Mouse (Mus musculus) forebrain, embryonic 11.5 days (tissue): ENCODE measurements at regions not wholly inside any gene's neighbourhood (a gene's known extent, or its start where the extent isn't known, plus 50 kb on each side); places are given as distances from the start of the nearest gene placed in this dataset.

Experiments used
- ATAC-seq: fragments of 200-750 bp; cut with Nextera tagmentation; replicated peaks from 2 replicates; pipeline ENCODE4 v1.8.0; 2017; ENCODE audit warnings: moderate TSS enrichment; ENCODE audit not compliant: low FRiP score
- DNase-seq: peaks from one replicate; pipeline ENCODE4 v3.0.0-alpha.2; 2017; ENCODE audit warnings: low spot score
- H3K27ac ChIP-seq: fragments of 300-500 bp; sonication (generic); 2 replicates; pipeline ENCODE4 v1.5.1; 2014; ENCODE audit warnings: low read depth, low read length
- H3K27me3 ChIP-seq: fragments of 300-500 bp; sonication (generic); 2 replicates; pipeline ENCODE4 v1.6.1; 2014; ENCODE audit warnings: mild to moderate bottlenecking, low read length, mixed read lengths; ENCODE audit not compliant: control insufficient read depth, insufficient read depth
- H3K36me3 ChIP-seq: fragments of 300-500 bp; sonication (generic); 2 replicates; pipeline ENCODE4 v1.6.1; 2014; ENCODE audit warnings: mild to moderate bottlenecking, low read length, moderate library complexity, mixed read lengths; ENCODE audit not compliant: control insufficient read depth, insufficient read depth
- H3K4me1 ChIP-seq: fragments of 300-500 bp; sonication (generic); replicated peaks from 2 replicates; pipeline ENCODE4 v1.6.1; 2014; ENCODE audit warnings: low read length, mixed read lengths; ENCODE audit not compliant: control insufficient read depth, insufficient read depth
- H3K4me2 ChIP-seq: fragments of 300-500 bp; sonication (generic); 2 replicates; pipeline ENCODE4 v1.6.1; 2014; ENCODE audit warnings: low read depth, mild to moderate bottlenecking, low read length, moderate library complexity, mixed read lengths; ENCODE audit not compliant: severe bottlenecking
- H3K4me3 ChIP-seq: fragments of 300-500 bp; sonication (generic); 2 replicates; pipeline ENCODE4 v1.5.1; 2014; ENCODE audit warnings: low read depth, low read length
- H3K9ac ChIP-seq: fragments of 300-500 bp; sonication (generic); 2 replicates; pipeline ENCODE4 v1.6.1; 2014; ENCODE audit warnings: low read length
- H3K9me3 ChIP-seq: fragments of 300-500 bp; sonication (generic); 2 replicates; pipeline ENCODE4 v1.6.1; 2016; ENCODE audit warnings: low read length, mixed read lengths; ENCODE audit not compliant: control insufficient read depth
- WGBS: fragments of 180-500 bp; shearing (Covaris S2); extraction: QIAGEN DNeasy Blood & Tissue Kit; methylation state at CpG from one replicate; pipeline ENCODE4 v1.1.7; 2014; 5-methylcytosine and 5-hydroxymethylcytosine counted together

DNA sequence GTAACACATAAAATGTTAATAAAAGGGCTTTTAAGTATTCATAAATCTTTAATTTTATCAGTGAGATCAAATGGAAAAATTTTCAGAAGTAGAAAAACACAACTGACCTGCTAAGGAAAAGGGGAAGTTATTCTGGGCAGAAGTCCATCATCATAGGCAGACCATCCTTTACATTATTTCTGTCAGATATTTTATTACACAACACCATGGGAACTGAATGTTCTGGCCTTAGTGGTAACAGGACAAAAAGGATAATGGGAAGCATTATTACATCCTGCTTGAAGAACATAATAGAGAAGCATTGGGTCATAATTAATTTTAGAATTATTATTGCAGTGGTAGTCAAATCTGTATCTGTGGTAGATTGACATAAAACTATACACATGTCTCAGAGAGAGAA lies 603.5 kb upstream of the Gje1 start:
- H3K4me2 ChIP-seq, result no peak overlapping the region
- no peak overlapping the region for H3K9ac ChIP-seq
- H3K36me3 ChIP-seq, result no peaks in the 10 kb centered on the region
- no peak for ATAC-seq
- H3K27me3 ChIP-seq, result no peaks in the 10 kb centered on the region
- H3K9me3 ChIP-seq, result no peaks in the 10 kb centered on the region
- no peak overlapping the region for H3K4me3 ChIP-seq
- no peak overlapping the region for H3K27ac ChIP-seq
- no peak for DNase-seq
- no peaks in the 10 kb centered on the region for H3K4me1 ChIP-seq

DNA sequence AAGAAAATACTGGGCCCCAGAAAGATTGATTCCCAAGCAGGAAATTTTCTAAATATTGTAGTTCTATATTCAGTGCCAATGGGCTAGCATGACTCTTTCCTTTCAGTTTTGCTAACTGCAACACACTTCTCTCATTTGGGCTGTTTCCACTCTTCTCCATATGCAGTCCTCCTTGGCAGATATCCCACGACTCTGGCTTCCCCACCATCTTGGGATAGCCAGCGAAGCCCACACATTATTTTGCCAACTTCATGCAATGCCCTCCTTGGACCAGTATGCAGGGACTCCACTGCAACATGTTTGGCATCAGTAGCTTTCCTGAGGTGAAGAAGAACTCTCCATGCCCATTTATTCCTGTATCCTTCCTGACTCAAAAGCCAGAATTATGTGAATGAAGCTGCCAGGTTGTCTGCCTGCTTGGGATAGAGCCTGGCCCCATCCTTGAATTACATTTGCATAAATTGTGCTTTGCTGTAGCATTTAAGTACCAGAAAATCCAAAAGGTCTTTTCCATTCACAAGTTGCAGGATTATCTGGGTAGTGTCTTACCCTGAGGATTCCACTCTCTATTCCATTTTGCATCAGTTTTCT lies 599.1 kb upstream of the Gje1 start:
- Histone ChIP-seq H3K27me3 (no peaks in the 10 kb centered on the region), H3K4me1 (no peaks in the 10 kb centered on the region), H3K9me3 (no peaks in the 10 kb centered on the region), H3K9ac (no peak overlapping the region), H3K4me2 (no peak overlapping the region), H3K36me3 (no peaks in the 10 kb centered on the region), H3K27ac (no peak overlapping the region), H3K4me3 (no peak overlapping the region)
- 77% methylated on average over 2 of the region's 2 CpGs for WGBS
- ATAC-seq, result no peak
- DNase-seq, result no peak

DNA sequence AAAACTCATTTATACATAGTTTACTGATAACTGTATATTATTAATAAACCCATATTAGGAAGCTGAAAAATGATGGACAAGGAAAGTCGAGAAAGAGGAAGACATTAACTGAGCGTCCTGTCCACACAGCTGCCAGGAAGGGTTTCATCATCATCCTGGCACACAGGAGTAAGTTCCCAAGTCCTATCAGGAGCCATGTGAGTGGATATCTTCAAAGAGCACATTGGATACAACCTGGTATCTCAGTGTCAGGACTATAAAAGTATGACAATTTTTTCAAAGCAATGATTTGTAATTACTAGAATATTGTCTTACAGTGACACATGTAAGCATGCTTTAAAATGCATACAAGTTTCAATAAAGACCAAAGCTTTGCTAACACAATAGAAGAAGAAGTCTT lies 592.6 kb upstream of the Gje1 start:
- Histone ChIP-seq H3K4me2 (no peak overlapping the region), H3K27ac (no peak overlapping the region), H3K9me3 (no peaks in the 10 kb centered on the region), H3K9ac (no peak overlapping the region), H3K36me3 (no peaks in the 10 kb centered on the region), H3K4me1 (no peaks in the 10 kb centered on the region), H3K4me3 (no peak overlapping the region), H3K27me3 (no peaks in the 10 kb centered on the region)
- WGBS, result 85% methylated on average over 2 of the region's 2 CpGs
- no peak for ATAC-seq
- DNase-seq, result no peak

DNA sequence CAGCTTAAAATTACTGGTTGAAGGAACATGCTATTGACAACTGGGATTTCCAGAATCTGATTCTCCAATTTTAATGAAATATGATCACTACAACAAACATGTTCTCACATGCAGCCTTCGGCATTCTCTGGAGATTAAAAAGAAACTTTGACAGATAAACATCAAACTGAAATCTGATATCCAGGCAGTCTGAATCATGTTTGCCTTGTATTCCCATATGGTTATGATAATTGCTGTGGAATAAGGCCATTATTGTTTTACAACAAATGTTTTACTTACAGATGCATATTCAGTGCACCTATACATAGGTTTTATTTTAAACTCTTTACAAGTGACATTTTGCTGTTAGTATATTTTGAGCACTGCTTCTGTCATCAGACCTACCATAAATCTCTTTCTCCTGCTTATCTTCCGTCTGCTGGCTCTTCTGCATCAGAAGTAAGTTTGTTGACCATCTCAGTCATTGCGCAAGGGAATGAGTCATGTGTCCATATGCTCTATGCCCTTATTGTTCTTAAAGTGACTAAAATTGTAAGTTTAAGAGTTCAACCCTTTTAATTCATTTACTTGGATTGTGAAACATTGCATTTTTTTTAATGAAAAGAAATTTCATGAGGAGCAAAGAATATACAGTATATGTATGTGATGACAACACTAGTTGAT lies 587.9 kb upstream of the Gje1 start:
- Histone ChIP-seq H3K9me3 (no peaks in the 10 kb centered on the region), H3K27ac (no peak overlapping the region), H3K4me3 (no peak overlapping the region), H3K36me3 (no peaks in the 10 kb centered on the region), H3K4me2 (no peak overlapping the region), H3K4me1 (no peaks in the 10 kb centered on the region), H3K27me3 (no peaks in the 10 kb centered on the region), H3K9ac (no peak overlapping the region)
- 86% methylated on average over 3 of the region's 3 CpGs for WGBS
- no peak for DNase-seq
- ATAC-seq, result no peak

DNA sequence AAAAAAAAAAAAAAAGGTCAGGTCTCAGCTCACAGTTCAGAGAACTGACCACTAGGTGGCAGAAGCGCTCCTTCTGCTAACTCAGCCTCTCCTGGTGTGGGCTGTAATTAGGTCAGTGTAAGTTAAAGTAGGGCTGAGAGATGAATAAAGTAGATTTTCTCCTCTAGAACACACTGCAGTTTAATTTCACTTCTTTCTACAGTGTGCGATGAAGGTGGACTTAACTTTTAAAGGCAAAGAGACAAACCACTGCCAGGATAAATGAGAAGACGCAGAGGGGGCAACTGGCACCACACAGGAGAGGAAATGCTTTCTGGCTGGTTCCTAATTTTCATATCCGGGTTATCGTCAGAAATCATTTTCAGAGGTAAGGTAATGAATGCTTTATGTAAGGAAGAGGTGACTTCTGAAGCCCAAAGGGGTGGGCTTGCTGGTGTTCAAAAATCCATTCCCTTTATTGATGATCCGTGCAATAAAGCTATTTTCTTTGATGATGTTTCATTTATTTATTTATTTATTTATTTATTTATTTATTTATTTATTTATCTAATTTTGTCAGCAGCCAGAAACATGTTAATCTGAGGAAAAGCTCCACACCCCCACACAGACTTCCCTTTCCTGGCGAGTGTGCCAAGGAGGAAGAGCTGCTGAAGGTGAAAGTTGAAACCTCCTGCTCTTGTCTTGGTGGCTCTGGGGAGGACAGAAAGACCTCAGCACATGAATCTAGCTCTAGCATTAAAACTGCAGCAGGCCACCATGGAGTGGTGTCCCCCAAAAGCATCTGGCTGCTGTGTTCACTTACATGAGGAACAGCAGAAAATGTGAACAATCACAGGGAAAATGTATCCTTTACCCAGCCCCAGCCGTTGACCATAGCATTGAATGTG lies 582.4 kb upstream of the Gje1 start:
- H3K4me1 ChIP-seq, result no peaks in the 10 kb centered on the region; the same call in 1 of the 2 replicates
- H3K36me3 ChIP-seq, result no peaks in the 10 kb centered on the region
- H3K27me3 ChIP-seq, result no peaks in the 10 kb centered on the region
- H3K9ac ChIP-seq, result no peak overlapping the region
- peak; percentile 87 for DNase-seq
- H3K4me2 ChIP-seq, result no peak overlapping the region
- H3K9me3 ChIP-seq, result no peaks in the 10 kb centered on the region
- ATAC-seq, result peak; percentile 89
- WGBS, result 50% methylated on average over 8 of the region's 8 CpGs
- no peak overlapping the region for H3K27ac ChIP-seq
- H3K4me3 ChIP-seq, result no peak overlapping the region

DNA sequence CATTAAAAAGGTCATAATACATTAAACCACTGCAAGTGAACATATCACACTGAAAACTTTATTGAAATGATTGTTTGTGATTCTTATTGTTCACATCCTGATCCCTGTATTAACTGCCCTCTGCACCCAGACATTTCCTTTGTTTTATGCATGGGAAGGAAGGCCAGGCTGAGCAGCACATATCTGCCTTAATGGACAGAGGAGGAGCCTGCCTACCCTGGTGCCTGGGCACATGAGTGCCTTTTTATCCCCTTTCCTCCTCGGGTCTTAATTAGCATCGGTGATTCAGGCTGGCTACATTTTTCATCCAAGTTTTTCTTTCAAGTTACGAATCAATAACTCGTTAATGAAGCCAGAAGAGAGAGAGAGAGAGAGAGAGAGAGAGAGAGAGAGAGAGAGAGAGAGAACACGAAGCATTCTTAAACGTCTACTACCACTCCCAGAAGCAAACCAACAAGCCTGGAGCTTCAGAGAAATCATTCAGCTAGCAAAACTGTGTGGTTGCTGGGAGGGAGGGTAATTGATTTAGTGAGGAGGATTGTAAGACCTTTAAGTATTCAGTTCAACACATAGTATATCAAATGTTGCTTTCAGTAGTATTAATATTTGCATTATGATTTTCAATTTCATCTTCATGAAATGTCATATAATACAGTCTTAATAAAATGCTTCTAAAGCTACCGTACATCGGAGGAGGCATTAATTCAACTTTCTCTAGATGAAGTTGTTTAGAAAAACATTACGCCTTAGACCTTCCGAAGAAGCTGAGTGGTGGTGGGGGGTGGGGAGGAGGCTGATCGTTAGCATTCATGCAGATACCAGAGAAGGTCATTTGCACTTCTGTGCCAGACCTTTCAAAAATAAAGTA lies 581.6 kb upstream of the Gje1 start:
- ATAC-seq (peak; percentile 76), DNase-seq (no peak)
- H3K4me2 ChIP-seq, result no peak overlapping the region

DNA sequence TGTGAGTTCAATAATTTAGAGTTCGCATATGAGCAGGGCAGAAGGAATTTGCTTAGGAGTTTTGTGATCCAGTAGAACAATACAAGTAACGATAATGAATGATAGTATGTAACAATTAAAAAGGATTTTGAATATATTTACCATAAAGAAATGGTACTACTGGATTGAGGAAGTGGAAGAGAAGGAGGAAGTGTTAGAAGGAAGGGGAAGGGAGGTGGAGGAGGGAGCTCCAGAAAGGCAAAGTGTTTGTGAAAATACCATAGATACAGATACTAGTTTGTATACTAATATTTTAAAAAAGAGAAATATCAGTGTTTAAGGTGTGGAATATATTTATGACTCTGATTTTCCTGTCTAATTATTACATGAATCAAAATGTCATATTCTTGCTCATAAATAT lies 579.2 kb upstream of the Gje1 start:
- no peaks in the 10 kb centered on the region; the same call in 1 of the 2 replicates for H3K4me1 ChIP-seq
- no peaks in the 10 kb centered on the region for H3K27me3 ChIP-seq
- ATAC-seq (no peak), DNase-seq (no peak)
- no peaks in the 10 kb centered on the region for H3K9me3 ChIP-seq
- no peak overlapping the region for H3K27ac ChIP-seq
- H3K4me2 ChIP-seq, result no peak overlapping the region
- no peaks in the 10 kb centered on the region for H3K36me3 ChIP-seq
- no peak overlapping the region for H3K4me3 ChIP-seq
- no peak overlapping the region for H3K9ac ChIP-seq
- 94% methylated on average over 2 of the region's 2 CpGs for WGBS

More for the DNA sequence above, 581.6 kb upstream of the Gje1 start:
- H3K27ac ChIP-seq, result no peak overlapping the region
- no peaks in the 10 kb centered on the region for H3K9me3 ChIP-seq
- no peaks in the 10 kb centered on the region for H3K27me3 ChIP-seq
- no peaks in the 10 kb centered on the region; the same call in 1 of the 2 replicates for H3K4me1 ChIP-seq
- no peak overlapping the region for H3K4me3 ChIP-seq
- WGBS, result 34% methylated on average over 11 of the region's 11 CpGs
- H3K36me3 ChIP-seq, result no peaks in the 10 kb centered on the region
- no peak overlapping the region for H3K9ac ChIP-seq

DNA sequence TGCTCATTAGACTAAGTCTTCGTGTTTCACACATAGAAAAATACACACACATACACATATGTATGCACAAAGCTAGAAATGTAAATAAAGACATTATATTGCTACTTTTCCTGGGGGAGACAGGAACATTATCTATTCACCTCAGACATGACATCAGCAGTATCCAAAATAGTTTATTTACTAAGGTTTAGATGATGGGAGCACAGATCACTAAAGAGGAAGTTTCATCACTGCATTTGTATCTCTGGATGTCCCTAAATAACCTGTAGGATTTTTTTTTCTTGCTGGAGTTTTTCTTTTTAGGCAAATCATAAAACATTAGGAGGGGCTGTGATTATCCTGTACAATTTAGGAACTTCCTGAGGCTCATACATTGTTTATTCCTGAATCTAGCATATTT lies 576.1 kb upstream of the Gje1 start:
- ATAC-seq (no peak), DNase-seq (no peak)
- Histone ChIP-seq H3K4me2 (no peak overlapping the region), H3K4me1 (no peaks in the 10 kb centered on the region), H3K9ac (no peak overlapping the region), H3K4me3 (no peak overlapping the region), H3K36me3 (no peaks in the 10 kb centered on the region), H3K27ac (no peak overlapping the region), H3K27me3 (no peaks in the 10 kb centered on the region), H3K9me3 (no peaks in the 10 kb centered on the region)
- WGBS, result 83% methylated on average over 1 of the region's 1 CpGs
